Mouse (Mus musculus): ENCODE data around the gene Ctc1. TPM values are rescaled to one million over a fixed set of nuclear protein-coding genes. Genes with fewer than 3 reads are reported as not detected.
"Not testable (repeated sequence)": the region's sequence is repeated elsewhere in the genome, so short reads cannot be mapped to it uniquely, and the experiment has no call there.

The Ctc1 gene
- polyA plus RNA-seq (2012; rRNA removed), result 27.5 and 32.0 TPM in 2 replicates

GRCm38 (mm10) chr11:69015644-69016441 lies at the start of gene Ctc1:
Ctc1 (plus strand) TSS chr11:69015911.
- WGBS, result 1% methylated on average over 38 of the region's 38 CpGs
- DNase-seq (ENCODE audit: low read depth, low spot score), result no peak

GRCm38 (mm10) chr11:68966554-68966953 lies 49.2 kb upstream of the Ctc1 start:
- DNase-seq (ENCODE audit: low read depth, low spot score), result no peak
- WGBS, result 19% methylated on average over 1 of the region's 1 CpGs

GRCm38 (mm10) chr11:68967337-68968282 lies 48.1 kb upstream of the Ctc1 start, which contains the start of gene Slc25a35:
Slc25a35 (plus strand) TSS chr11:68968131.
- DNase-seq (ENCODE audit: low read depth, low spot score), result no peak
- under 1% methylated on average over 50 of the region's 50 CpGs for WGBS

GRCm38 (mm10) chr11:68968752-68969151 lies 47.0 kb upstream of the Ctc1 start:
- 66% methylated on average over 11 of the region's 11 CpGs for WGBS
- DNase-seq (ENCODE audit: low read depth, low spot score), result no peak

- DNase-seq (ENCODE audit: low read depth, low spot score), result no peak
- WGBS, result 22% methylated on average over 4 of the region's 4 CpGs
These were observed 45.5 kb upstream of the Ctc1 start for GRCm38 (mm10) chr11:68970232-68970631.

GRCm38 (mm10) chr11:68973250-68974058 lies 42.3 kb upstream of the Ctc1 start:
- not testable (repeated sequence) for DNase-seq (ENCODE audit: low read depth, low spot score)
- WGBS, result under 1% methylated on average over 38 of the region's 38 CpGs

- DNase-seq (ENCODE audit: low read depth, low spot score), result no peak
- WGBS, result 28% methylated on average over 6 of the region's 6 CpGs
These were observed 41.7 kb upstream of the Ctc1 start for GRCm38 (mm10) chr11:68974059-68974450.

- no peak for DNase-seq (ENCODE audit: low read depth, low spot score)
- 85% methylated on average over 7 of the region's 7 CpGs for WGBS
These were observed 40.6 kb upstream of the Ctc1 start, which contains the start of gene Rangrf for GRCm38 (mm10) chr11:68975085-68975484. Rangrf (minus strand) TSS chr11:68975185.

- no peak for DNase-seq (ENCODE audit: low read depth, low spot score)
- WGBS, result 91% methylated on average over 1 of the region's 1 CpGs
These were observed 40.1 kb upstream of the Ctc1 start for GRCm38 (mm10) chr11:68975601-68976000.

GRCm38 (mm10) chr11:68979320-68979733 lies 36.4 kb upstream of the Ctc1 start:
- no peak for DNase-seq (ENCODE audit: low read depth, low spot score)
- WGBS, result 15% methylated on average over 5 of the region's 5 CpGs

GRCm38 (mm10) chr11:68980919-68981318 lies 34.8 kb upstream of the Ctc1 start:
- 24% methylated on average over 3 of the region's 3 CpGs for WGBS
- no peak for DNase-seq (ENCODE audit: low read depth, low spot score)

- no peak for DNase-seq (ENCODE audit: low read depth, low spot score)
- 18% methylated on average over 4 of the region's 4 CpGs for WGBS
These were observed 32.9 kb upstream of the Ctc1 start for GRCm38 (mm10) chr11:68982639-68983369.

GRCm38 (mm10) chr11:68987365-68987882 lies 28.3 kb upstream of the Ctc1 start:
- DNase-seq (ENCODE audit: low read depth, low spot score), result no peak
- WGBS, result 88% methylated on average over 11 of the region's 11 CpGs

- no peak for DNase-seq (ENCODE audit: low read depth, low spot score)
- WGBS, result 87% methylated on average over 17 of the region's 17 CpGs
These were observed 27.4 kb upstream of the Ctc1 start for GRCm38 (mm10) chr11:68988341-68988740.

- 79% methylated on average over 7 of the region's 7 CpGs for WGBS
- DNase-seq (ENCODE audit: low read depth, low spot score), result no peak
These were observed 22.6 kb upstream of the Ctc1 start for GRCm38 (mm10) chr11:68993122-68993521.

GRCm38 (mm10) chr11:68994377-68994776 lies 21.3 kb upstream of the Ctc1 start:
- no peak for DNase-seq (ENCODE audit: low read depth, low spot score)
- WGBS, result 97% methylated on average over 3 of the region's 3 CpGs

GRCm38 (mm10) chr11:68997080-68997479 lies 18.6 kb upstream of the Ctc1 start:
- 88% methylated on average over 4 of the region's 4 CpGs for WGBS
- DNase-seq (ENCODE audit: low read depth, low spot score), result no peak

GRCm38 (mm10) chr11:69002782-69003181 lies 12.9 kb upstream of the Ctc1 start:
- WGBS, result 88% methylated on average over 4 of the region's 4 CpGs

GRCm38 (mm10) chr11:69003592-69003991 lies 12.1 kb upstream of the Ctc1 start:
- 55% methylated on average over 4 of the region's 4 CpGs for WGBS
- no peak for DNase-seq (ENCODE audit: low read depth, low spot score)

More at GRCm38 (mm10) chr11:69002782-69003181, 12.9 kb upstream of the Ctc1 start:
- not testable (repeated sequence) for DNase-seq (ENCODE audit: low read depth, low spot score)
